Mouse (Mus musculus) forebrain, embryonic 16.5 days (tissue): Measurements from ENCODE around the gene Dnajc3. TPM values are rescaled to one million over a fixed set of nuclear protein-coding genes. Genes with fewer than 3 reads are reported as not detected.

Source experiments
- ATAC-seq: fragments of 200-750 bp; cut with Nextera tagmentation; 2 replicates; pipeline ENCODE4 v1.8.0; 2017; ENCODE audit warnings: mild to moderate bottlenecking, moderate library complexity
- H3K27ac ChIP-seq: fragments of 300-500 bp; sonication (generic); 2 replicates; pipeline ENCODE4 v1.5.1; 2014; ENCODE audit warnings: low read length, control low read depth
- H3K27me3 ChIP-seq: fragments of 300-500 bp; sonication (generic); replicated peaks from 2 replicates; pipeline ENCODE4 v1.6.1; 2014; ENCODE audit warnings: low read length; ENCODE audit not compliant: control insufficient read depth, insufficient read depth
- H3K36me3 ChIP-seq: fragments of 300-500 bp; sonication (generic); 2 replicates; pipeline ENCODE4 v1.6.1; 2014; ENCODE audit not compliant: control insufficient read depth, insufficient read depth
- H3K4me1 ChIP-seq: fragments of 300-500 bp; sonication (generic); replicated peaks from 2 replicates; pipeline ENCODE4 v1.6.1; 2014; ENCODE audit warnings: low read length; ENCODE audit not compliant: control insufficient read depth, insufficient read depth
- H3K4me2 ChIP-seq: fragments of 300-500 bp; sonication (generic); 2 replicates; pipeline ENCODE4 v1.6.1; 2014; ENCODE audit warnings: mild to moderate bottlenecking, low read length, control low read depth
- H3K4me3 ChIP-seq: fragments of 300-500 bp; sonication (generic); replicated peaks from 2 replicates; pipeline ENCODE4 v1.5.1; 2014; ENCODE audit warnings: mild to moderate bottlenecking, low read length, control low read depth
- H3K9ac ChIP-seq: fragments of 300-500 bp; sonication (generic); replicated peaks from 2 replicates; pipeline ENCODE4 v1.6.1; 2014; ENCODE audit warnings: low read depth, low read length, control low read depth
- H3K9me3 ChIP-seq: fragments of 300-500 bp; sonication (generic); 2 replicates; pipeline ENCODE4 v1.6.1; 2016; ENCODE audit warnings: low read length; ENCODE audit not compliant: control insufficient read depth
- WGBS: fragments of 180-500 bp; shearing (Covaris S2); extraction: QIAGEN DNeasy Blood & Tissue Kit; methylation state at CpG from one replicate; pipeline ENCODE4 v1.1.7; 2014; 5-methylcytosine and 5-hydroxymethylcytosine counted together
- polyA plus RNA-seq: library from polyadenylated mRNA; unstranded; fragments of >200 nt; fragmentation: Nextera tagmentation; extraction: Ambion mirVana; gene quantifications from 2 replicates; pipeline ENCODE4 v1.2.1, GENCODE M21; 2015

The Dnajc3 gene
- polyA plus RNA-seq, 1 experiment from 2014 or later = 19.4 TPM

- no peak overlapping the region for H3K4me3 ChIP-seq
- no peak overlapping the region for H3K9ac ChIP-seq
- 95% methylated on average over 8 of the region's 8 CpGs for WGBS
- no peak overlapping the region for H3K4me2 ChIP-seq
- no peak for ATAC-seq
- peaks cover 33% of the 10 kb centered on the region for H3K36me3 ChIP-seq
- no peak overlapping the region for H3K27ac ChIP-seq
- no peaks in the 10 kb centered on the region for H3K27me3 ChIP-seq
- no peaks in the 10 kb centered on the region for H3K9me3 ChIP-seq
- H3K4me1 ChIP-seq = no peaks in the 10 kb centered on the region
These were observed 27.9 kb upstream of the Dnajc3 start for GRCm38 (mm10) chr14:118909872-118910271.

- H3K4me2 ChIP-seq = no peak overlapping the region
- H3K4me3 ChIP-seq = no peak overlapping the region
- no peak overlapping the region for H3K27ac ChIP-seq
- no peaks in the 10 kb centered on the region for H3K27me3 ChIP-seq
- H3K9me3 ChIP-seq = no peaks in the 10 kb centered on the region
- peak; percentile 56 for ATAC-seq
- no peaks in the 10 kb centered on the region for H3K4me1 ChIP-seq
- H3K36me3 ChIP-seq = peaks cover 29% of the 10 kb centered on the region
- WGBS = 71% methylated on average over 29 of the region's 29 CpGs
- H3K9ac ChIP-seq = no peak overlapping the region
These were observed 27.2 kb upstream of the Dnajc3 start for GRCm38 (mm10) chr14:118910332-118911222.

- WGBS = 80% methylated on average over 6 of the region's 6 CpGs
- Histone ChIP-seq H3K9ac (no peak overlapping the region), H3K36me3 (peaks cover 25% of the 10 kb centered on the region), H3K4me1 (no peaks in the 10 kb centered on the region), H3K9me3 (no peaks in the 10 kb centered on the region), H3K4me3 (no peak overlapping the region), H3K27ac (no peak overlapping the region), H3K4me2 (no peak overlapping the region), H3K27me3 (no peaks in the 10 kb centered on the region)
- ATAC-seq = no peak
These were observed 26.3 kb upstream of the Dnajc3 start for GRCm38 (mm10) chr14:118911521-118911920.

- ATAC-seq = no peak
- Histone ChIP-seq H3K4me2 (no peak overlapping the region), H3K4me1 (no peaks in the 10 kb centered on the region), H3K9ac (no peak overlapping the region), H3K4me3 (no peak overlapping the region), H3K27me3 (no peaks in the 10 kb centered on the region), H3K9me3 (no peaks in the 10 kb centered on the region), H3K27ac (no peak overlapping the region), H3K36me3 (peaks cover 16% of the 10 kb centered on the region)
- WGBS = 98% methylated on average over 5 of the region's 5 CpGs
These were observed 24.1 kb upstream of the Dnajc3 start for GRCm38 (mm10) chr14:118913651-118914050.

GRCm38 (mm10) chr14:118919025-118919424 is 18.8 kb upstream of the Dnajc3 start:
- no peak overlapping the region for H3K9ac ChIP-seq
- peaks cover 2% of the 10 kb centered on the region for H3K36me3 ChIP-seq
- H3K4me1 ChIP-seq = peaks cover 36% of the 10 kb centered on the region
- no peak overlapping the region for H3K4me2 ChIP-seq
- no peaks in the 10 kb centered on the region for H3K9me3 ChIP-seq
- no peaks in the 10 kb centered on the region for H3K27me3 ChIP-seq
- H3K4me3 ChIP-seq = no peak overlapping the region
- 68% methylated on average over 8 of the region's 8 CpGs for WGBS
- ATAC-seq = no peak
- H3K27ac ChIP-seq = no peak overlapping the region

GRCm38 (mm10) chr14:118920654-118921053 is 17.1 kb upstream of the Dnajc3 start:
- no peak for ATAC-seq
- peaks cover 43% of the 10 kb centered on the region for H3K4me1 ChIP-seq
- H3K36me3 ChIP-seq = peaks cover 2% of the 10 kb centered on the region; the same call in 1 of the 2 replicates
- WGBS = 67% methylated on average over 7 of the region's 7 CpGs
- no peak overlapping the region for H3K27ac ChIP-seq
- no peaks in the 10 kb centered on the region for H3K9me3 ChIP-seq
- no peak overlapping the region for H3K4me3 ChIP-seq
- H3K4me2 ChIP-seq = no peak overlapping the region
- H3K27me3 ChIP-seq = no peaks in the 10 kb centered on the region
- H3K9ac ChIP-seq = no peak overlapping the region

- 27% methylated on average over 22 of the region's 22 CpGs for WGBS
- Histone ChIP-seq H3K27me3 (no peaks in the 10 kb centered on the region), H3K9me3 (no peaks in the 10 kb centered on the region), H3K4me2 (peak overlapping the region; percentile 90), H3K36me3 (peaks cover 2% of the 10 kb centered on the region; the same call in 1 of the 2 replicates), H3K4me1 (peaks cover 47% of the 10 kb centered on the region), H3K9ac (peak overlapping the region; percentile 67), H3K27ac (no peak overlapping the region), H3K4me3 (peak overlapping the region; percentile 48)
- no peak for ATAC-seq
These were observed 15.5 kb upstream of the Dnajc3 start for GRCm38 (mm10) chr14:118922251-118922650.

GRCm38 (mm10) chr14:118922667-118923184 is 15.1 kb upstream of the Dnajc3 start:
- Histone ChIP-seq H3K36me3 (peaks cover 2% of the 10 kb centered on the region; the same call in 1 of the 2 replicates), H3K9me3 (no peaks in the 10 kb centered on the region), H3K27me3 (no peaks in the 10 kb centered on the region), H3K4me1 (peaks cover 47% of the 10 kb centered on the region), H3K27ac (no peak overlapping the region), H3K9ac (peak overlapping the region; percentile 67), H3K4me3 (peak overlapping the region; percentile 48), H3K4me2 (peak overlapping the region; percentile 90)
- peak; percentile 8; the same call in 1 of the 2 replicates for ATAC-seq
- under 1% methylated on average over 41 of the region's 47 CpGs for WGBS

GRCm38 (mm10) chr14:118924673-118925615 is 12.8 kb upstream of the Dnajc3 start, which contains the start of gene Dzip1:
Gene Dzip1, minus strand, starts transcription at chr14:118925460.
- Histone ChIP-seq H3K36me3 (no peaks in the 10 kb centered on the region), H3K9me3 (no peaks in the 10 kb centered on the region), H3K27ac (peak within 1 kb of the TSS; percentile 84), H3K4me2 (peak within 1 kb of the TSS; percentile 90), H3K9ac (peak within 1 kb of the TSS; percentile 85), H3K27me3 (no peaks in the 10 kb centered on the region), H3K4me1 (peaks cover 47% of the 10 kb centered on the region), H3K4me3 (peak within 1 kb of the TSS; percentile 68)
- peak; percentile 98 for ATAC-seq
- WGBS = under 1% methylated on average over 53 of the region's 55 CpGs
